Mouse (Mus musculus): ENCODE results near the gene Tk2. TPM values are rescaled to one million over a fixed set of nuclear protein-coding genes. Genes with fewer than 3 reads are reported as not detected.

The Tk2 gene
- total and polyA plus RNA-seq, 3 experiments, result 6.1 to 9.8 (median 8.7) TPM

DNA sequence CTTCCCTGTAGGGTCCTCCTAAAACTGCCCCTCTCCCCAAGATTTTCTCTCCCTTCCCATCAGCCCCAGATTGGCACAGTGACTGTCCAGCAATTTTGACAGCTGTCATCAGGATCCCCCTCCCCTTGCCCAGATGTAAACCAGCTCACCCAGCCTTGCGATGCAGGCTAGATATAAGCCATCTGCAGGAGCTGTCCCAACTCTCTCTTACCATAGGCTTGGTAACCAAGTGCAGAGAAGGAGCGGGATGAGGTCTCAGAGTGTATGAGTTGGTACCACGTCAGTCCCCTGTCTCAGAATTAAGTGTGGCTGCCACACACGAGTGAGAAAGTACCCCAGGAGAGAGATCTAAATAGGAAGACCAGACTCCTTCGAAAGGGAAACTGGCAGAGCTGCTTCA, 59.9 kb downstream of the Tk2 start:
- Histone ChIP-seq H3K27ac (no peak overlapping the region), H3K4me1 (ENCODE audit: control insufficient read depth, insufficient read depth, low read length) (no peaks in the 10 kb centered on the region; the same call in 1 of the 2 replicates), H3K27me3 (ENCODE audit: control insufficient read depth, insufficient read depth, low read length) (no peaks in the 10 kb centered on the region), H3K4me3 (no peak overlapping the region), H3K79me2 (replicated peaks; ENCODE audit: control insufficient read depth, insufficient read depth, low read length) (no peaks in the 10 kb centered on the region), H3K36me3 (ENCODE audit: control insufficient read depth, insufficient read depth, low read length) (no peaks in the 10 kb centered on the region), H3K9ac (ENCODE audit: low read depth, low read length) (no peak overlapping the region)
- DNase-seq, result no peak
- no peak for TF ChIP-seq POLR2A (IDR thresholded peaks at IDR 0.05; ENCODE audit: insufficient read depth, low read depth, low read length)
- TF ChIP-seq EP300 (IDR thresholded peaks at IDR 0.05; ENCODE audit: insufficient read depth, low read depth, low read length), result no peak
- intact Hi-C loops (cut with DNase I), result no loop called here
- 55% methylated on average over 5 of the region's 5 CpGs for WGBS

DNA sequence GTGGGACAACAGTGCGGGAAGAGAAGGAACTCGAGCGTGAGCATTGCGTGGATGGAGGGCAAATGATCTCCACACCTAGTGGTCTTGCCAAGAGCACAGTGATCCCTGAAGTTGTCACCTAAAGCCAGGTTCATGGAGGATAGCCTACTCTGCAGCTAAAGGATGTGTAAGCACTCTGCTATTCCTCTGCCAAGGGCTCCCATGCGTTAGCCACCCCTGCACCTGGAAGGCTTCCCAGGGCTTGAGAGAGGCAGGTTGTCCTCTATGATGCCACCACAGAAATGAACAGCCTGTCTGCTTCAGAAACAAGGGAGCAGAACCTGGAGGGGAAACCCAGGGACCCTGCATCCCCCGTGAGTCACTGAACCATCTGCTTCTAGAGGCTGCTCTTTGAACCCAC, 60.7 kb downstream of the Tk2 start:
- Histone ChIP-seq H3K79me2 (replicated peaks; ENCODE audit: control insufficient read depth, insufficient read depth, low read length) (no peaks in the 10 kb centered on the region), H3K36me3 (ENCODE audit: control insufficient read depth, insufficient read depth, low read length) (no peaks in the 10 kb centered on the region), H3K27me3 (ENCODE audit: control insufficient read depth, insufficient read depth, low read length) (no peaks in the 10 kb centered on the region), H3K27ac (no peak overlapping the region), H3K4me1 (ENCODE audit: control insufficient read depth, insufficient read depth, low read length) (no peaks in the 10 kb centered on the region; the same call in 1 of the 2 replicates), H3K9ac (ENCODE audit: low read depth, low read length) (no peak overlapping the region), H3K4me3 (no peak overlapping the region)
- intact Hi-C loops (cut with DNase I), result no loop called here
- 77% methylated on average over 6 of the region's 6 CpGs for WGBS
- no peak for TF ChIP-seq EP300 (IDR thresholded peaks at IDR 0.05; ENCODE audit: insufficient read depth, low read depth, low read length)
- no peak for TF ChIP-seq POLR2A (IDR thresholded peaks at IDR 0.05; ENCODE audit: insufficient read depth, low read depth, low read length)
- no peak for TF ChIP-seq CTCF (IDR thresholded peaks at IDR 0.05)
- DNase-seq, result no peak

DNA sequence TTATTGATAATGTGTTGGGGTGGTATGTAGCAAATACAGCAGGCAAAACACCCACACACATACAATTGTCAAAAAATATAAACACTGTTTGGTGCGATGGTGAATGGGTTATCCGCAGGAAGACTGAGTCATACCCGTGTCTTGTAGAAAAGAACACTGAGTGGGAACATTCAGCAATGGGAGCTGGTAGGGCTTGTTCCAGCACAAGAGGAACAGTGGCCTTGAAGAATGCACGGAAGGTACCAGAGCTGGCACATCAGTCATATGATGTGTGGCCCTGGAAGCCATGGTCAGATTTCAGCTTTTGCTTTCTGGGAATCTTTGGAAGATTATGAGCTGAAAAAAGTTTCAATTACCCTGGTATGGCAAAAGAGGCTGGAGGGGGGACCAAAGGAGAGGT, 61.5 kb downstream of the Tk2 start:
- no peak overlapping the region for H3K4me3 ChIP-seq
- no peaks in the 10 kb centered on the region for H3K27me3 ChIP-seq (ENCODE audit: control insufficient read depth, insufficient read depth, low read length)
- no peak for DNase-seq
- no peaks in the 10 kb centered on the region for H3K4me1 ChIP-seq (ENCODE audit: control insufficient read depth, insufficient read depth, low read length)
- no peak overlapping the region for H3K27ac ChIP-seq
- intact Hi-C loops (cut with DNase I), result no loop called here
- no peaks in the 10 kb centered on the region for H3K36me3 ChIP-seq (ENCODE audit: control insufficient read depth, insufficient read depth, low read length)
- TF ChIP-seq CTCF (IDR thresholded peaks at IDR 0.05) (no peak), POLR2A (IDR thresholded peaks at IDR 0.05; ENCODE audit: insufficient read depth, low read depth, low read length) (no peak), EP300 (IDR thresholded peaks at IDR 0.05; ENCODE audit: insufficient read depth, low read depth, low read length) (no peak)
- no peak overlapping the region for H3K9ac ChIP-seq (ENCODE audit: low read depth, low read length)
- no peaks in the 10 kb centered on the region for H3K79me2 ChIP-seq (replicated peaks; ENCODE audit: control insufficient read depth, insufficient read depth, low read length)
- WGBS, result 57% methylated on average over 4 of the region's 4 CpGs

DNA sequence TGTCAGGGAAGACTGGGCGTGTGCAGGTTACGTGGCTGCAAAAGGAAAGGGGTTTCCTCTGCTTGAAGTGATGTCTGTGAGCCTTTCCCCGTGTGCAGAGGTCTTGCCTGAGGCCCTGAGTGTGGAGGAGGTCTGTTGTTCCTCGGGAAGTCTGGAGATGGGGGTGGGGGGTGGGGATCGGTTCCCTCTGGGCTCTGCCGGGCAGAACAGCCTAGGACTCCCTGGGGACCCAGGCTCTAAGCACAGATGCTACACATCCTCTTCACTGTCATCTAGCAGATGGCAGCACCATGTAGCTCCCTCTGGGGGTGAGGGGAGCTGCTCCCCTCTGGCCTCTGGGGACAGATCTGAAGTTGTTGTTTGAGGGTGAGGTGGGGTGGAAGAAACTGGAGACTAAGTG, 63.5 kb downstream of the Tk2 start:
- H3K27me3 ChIP-seq (ENCODE audit: control insufficient read depth, insufficient read depth, low read length), result no peaks in the 10 kb centered on the region
- no peaks in the 10 kb centered on the region for H3K4me1 ChIP-seq (ENCODE audit: control insufficient read depth, insufficient read depth, low read length)
- H3K36me3 ChIP-seq (ENCODE audit: control insufficient read depth, insufficient read depth, low read length), result no peaks in the 10 kb centered on the region
- H3K9ac ChIP-seq (ENCODE audit: low read depth, low read length), result no peak overlapping the region
- no peak for DNase-seq
- H3K4me3 ChIP-seq, result no peak overlapping the region
- no peak overlapping the region for H3K27ac ChIP-seq
- WGBS, result 20% methylated on average over 6 of the region's 6 CpGs
- intact Hi-C loops (cut with DNase I), result loop anchor here (2.0 kb wide), 1 partner anchor 16 kb away; no protein-coding TSS in a partner anchor
- no peaks in the 10 kb centered on the region for H3K79me2 ChIP-seq (replicated peaks; ENCODE audit: control insufficient read depth, insufficient read depth, low read length)
- TF ChIP-seq POLR2A (IDR thresholded peaks at IDR 0.05; ENCODE audit: insufficient read depth, low read depth, low read length) (no peak), CTCF (IDR thresholded peaks at IDR 0.05) (no peak)

DNA sequence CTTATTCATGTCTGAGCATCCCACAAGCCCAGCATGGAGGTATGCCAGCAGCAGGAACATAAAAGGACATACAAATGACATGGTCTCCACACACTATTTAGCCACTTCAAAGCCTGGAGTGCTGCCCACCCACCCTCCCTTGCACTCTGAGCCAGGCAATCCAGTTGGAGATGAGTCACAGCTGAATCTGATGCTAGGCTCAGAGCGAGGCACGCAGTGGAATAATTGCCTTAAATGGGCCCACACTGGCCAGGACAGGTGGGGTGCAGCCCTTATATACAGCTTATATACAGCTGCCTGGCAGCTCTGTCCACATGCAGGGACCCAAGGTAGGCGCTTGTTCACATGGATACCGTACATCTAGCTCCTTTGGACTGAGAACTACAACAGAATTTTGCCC, 71.3 kb downstream of the Tk2 start:
- intact Hi-C loops (cut with DNase I), result no loop called here
- no peaks in the 10 kb centered on the region for H3K4me1 ChIP-seq (ENCODE audit: control insufficient read depth, insufficient read depth, low read length)
- H3K4me3 ChIP-seq, result no peak overlapping the region
- TF ChIP-seq EP300 (IDR thresholded peaks at IDR 0.05; ENCODE audit: insufficient read depth, low read depth, low read length) (no peak), POLR2A (IDR thresholded peaks at IDR 0.05; ENCODE audit: insufficient read depth, low read depth, low read length) (no peak), CTCF (IDR thresholded peaks at IDR 0.05) (no peak)
- no peaks in the 10 kb centered on the region for H3K79me2 ChIP-seq (replicated peaks; ENCODE audit: control insufficient read depth, insufficient read depth, low read length)
- no peak overlapping the region for H3K9ac ChIP-seq (ENCODE audit: low read depth, low read length)
- no peaks in the 10 kb centered on the region for H3K27me3 ChIP-seq (ENCODE audit: control insufficient read depth, insufficient read depth, low read length)
- no peak overlapping the region for H3K27ac ChIP-seq
- 77% methylated on average over 4 of the region's 4 CpGs for WGBS
- DNase-seq, result no peak
- H3K36me3 ChIP-seq (ENCODE audit: control insufficient read depth, insufficient read depth, low read length), result no peaks in the 10 kb centered on the region

Other genes with a start within 250 kb of the Tk2 start
- 100 to 1,000 TPM; 112 to 115 TPM for gene Cdh5, start 146.9 kb downstream of the Tk2 start, total RNA-seq (2021)
- 113 and 128 TPM in 2 replicates for gene Cdh5, start 146.9 kb downstream of the Tk2 start, polyA plus RNA-seq (2012; rRNA removed)
- 1 to 10 TPM in 1 of 2 experiments, under 1 TPM in 1; 0.91 to 1.8 TPM for gene Bean1, start 78.1 kb downstream of the Tk2 start, total RNA-seq (2021)
- 4.0 and 4.1 TPM in 2 replicates for gene Bean1, start 78.1 kb downstream of the Tk2 start, polyA plus RNA-seq (2012; rRNA removed)
- gene Cklf, start 2.3 kb upstream of the Tk2 start, total RNA-seq (2021), result 1 to 10 TPM; 3.2 to 3.5 TPM
- gene Cklf, start 2.3 kb upstream of the Tk2 start, polyA plus RNA-seq (2012; rRNA removed), result 2.8 and 3.7 TPM in 2 replicates
- gene Cmtm2a, start 44.6 kb upstream of the Tk2 start, total RNA-seq (2021), result not detected
- 0.10 and 0.32 TPM in 2 replicates for gene Cmtm2a, start 44.6 kb upstream of the Tk2 start, polyA plus RNA-seq (2012; rRNA removed)
- gene Gm45711, start 61.5 kb upstream of the Tk2 start, total RNA-seq (2021), result not detected
- not detected in 2 replicates for gene Gm45711, start 61.5 kb upstream of the Tk2 start, polyA plus RNA-seq (2012; rRNA removed)
- not detected for gene Cmtm1, start 61.6 kb upstream of the Tk2 start, total RNA-seq (2021)
- not detected in 2 replicates for gene Cmtm1, start 61.6 kb upstream of the Tk2 start, polyA plus RNA-seq (2012; rRNA removed)
- not detected for gene Gm11020, start 73.0 kb upstream of the Tk2 start, total RNA-seq (2021)
- not detected in 2 replicates for gene Gm11020, start 73.0 kb upstream of the Tk2 start, polyA plus RNA-seq (2012; rRNA removed)
- not detected for gene Cmtm2b, start 73.7 kb upstream of the Tk2 start, total RNA-seq (2021)
- gene Cmtm2b, start 73.7 kb upstream of the Tk2 start, polyA plus RNA-seq (2012; rRNA removed), result 0.12 and 0.20 TPM in 2 replicates
- gene Cmtm3, start 90.9 kb upstream of the Tk2 start, total RNA-seq (2021), result 10 to 100 TPM; 10.5 to 16.4 TPM
- gene Cmtm3, start 90.9 kb upstream of the Tk2 start, polyA plus RNA-seq (2012; rRNA removed), result 39.1 and 44.1 TPM in 2 replicates
- gene Cmtm4, start 147.2 kb upstream of the Tk2 start, total RNA-seq (2021), result 10 to 100 TPM; 10.0 to 11.4 TPM
- 7.3 and 13.4 TPM in 2 replicates for gene Cmtm4, start 147.2 kb upstream of the Tk2 start, polyA plus RNA-seq (2012; rRNA removed)
- 100 to 1,000 TPM in 1 of 2 experiments, 10 to 100 TPM in 1; 86.8 to 107 TPM for gene Dync1li2, start 194.5 kb upstream of the Tk2 start, total RNA-seq (2021)
- 20.2 and 38.5 TPM in 2 replicates for gene Dync1li2, start 194.5 kb upstream of the Tk2 start, polyA plus RNA-seq (2012; rRNA removed)

Measured in heart, adult 2 months (tissue).